Mouse (Mus musculus) hindbrain, embryonic 15.5 days (tissue): ENCODE data around the gene Fbxl7. TPM values are rescaled to one million over a fixed set of nuclear protein-coding genes. Genes with fewer than 3 reads are reported as not detected.

Experiments
- ATAC-seq: fragments of 200-750 bp; cut with Nextera tagmentation; 2 replicates; pipeline ENCODE4 v1.8.0; 2017; ENCODE audit warnings: low read depth, moderate number of reproducible peaks, moderate TSS enrichment; ENCODE audit not compliant: low FRiP score
- H3K27ac ChIP-seq: fragments of 300-500 bp; sonication (generic); replicated peaks from 2 replicates; pipeline ENCODE4 v1.5.1; 2015; ENCODE audit warnings: mild to moderate bottlenecking, inconsistent platforms
- H3K27me3 ChIP-seq: fragments of 300-500 bp; sonication (generic); 2 replicates; pipeline ENCODE4 v1.6.1; 2015; ENCODE audit warnings: control low read depth, inconsistent platforms
- H3K36me3 ChIP-seq: fragments of 300-500 bp; sonication (generic); 2 replicates; pipeline ENCODE4 v1.6.1; 2015; ENCODE audit warnings: control low read depth, inconsistent platforms
- H3K4me1 ChIP-seq: fragments of 300-500 bp; sonication (generic); replicated peaks from 2 replicates; pipeline ENCODE4 v1.6.1; 2015; ENCODE audit warnings: control low read depth, inconsistent platforms
- H3K4me2 ChIP-seq: fragments of 300-500 bp; sonication (generic); 2 replicates; pipeline ENCODE4 v1.6.1; 2015; ENCODE audit warnings: moderate library complexity, mild to moderate bottlenecking, inconsistent platforms
- H3K4me3 ChIP-seq: fragments of 300-500 bp; sonication (generic); 2 replicates; pipeline ENCODE4 v1.5.1; 2015; ENCODE audit warnings: mild to moderate bottlenecking, inconsistent platforms
- H3K9ac ChIP-seq: fragments of 300-500 bp; sonication (generic); 2 replicates; pipeline ENCODE4 v1.6.1; 2015; ENCODE audit warnings: inconsistent platforms
- H3K9me3 ChIP-seq: fragments of 300-500 bp; sonication (generic); 2 replicates; pipeline ENCODE4 v1.6.1; 2016; ENCODE audit warnings: control low read depth, inconsistent platforms
- WGBS: fragments of 180-500 bp; shearing (Covaris S2); methylation state at CpG from one replicate; pipeline ENCODE4 v1.1.7; 2015; 5-methylcytosine and 5-hydroxymethylcytosine counted together
- polyA plus RNA-seq: library from polyadenylated mRNA; unstranded; fragments of >200 nt; fragmentation: Nextera tagmentation; extraction: Ambion mirVana; gene quantifications from 2 replicates; pipeline ENCODE4 v1.2.1, GENCODE M21; 2015

Fbxl7 gene
- polyA plus RNA-seq, 1 experiment from 2014 or later: 12.2 TPM

GRCm38 (mm10) chr15:26579947-26580709 lies 315.3 kb downstream of the Fbxl7 start:
- H3K27ac ChIP-seq: no peak overlapping the region
- H3K9me3 ChIP-seq: no peaks in the 10 kb centered on the region
- no peaks in the 10 kb centered on the region for H3K36me3 ChIP-seq
- H3K27me3 ChIP-seq: no peaks in the 10 kb centered on the region
- H3K4me3 ChIP-seq: no peak overlapping the region
- ATAC-seq: no peak
- no peak overlapping the region for H3K9ac ChIP-seq
- H3K4me1 ChIP-seq: no peaks in the 10 kb centered on the region
- H3K4me2 ChIP-seq: no peak overlapping the region
- WGBS: 82% methylated on average over 8 of the region's 8 CpGs

DNA sequence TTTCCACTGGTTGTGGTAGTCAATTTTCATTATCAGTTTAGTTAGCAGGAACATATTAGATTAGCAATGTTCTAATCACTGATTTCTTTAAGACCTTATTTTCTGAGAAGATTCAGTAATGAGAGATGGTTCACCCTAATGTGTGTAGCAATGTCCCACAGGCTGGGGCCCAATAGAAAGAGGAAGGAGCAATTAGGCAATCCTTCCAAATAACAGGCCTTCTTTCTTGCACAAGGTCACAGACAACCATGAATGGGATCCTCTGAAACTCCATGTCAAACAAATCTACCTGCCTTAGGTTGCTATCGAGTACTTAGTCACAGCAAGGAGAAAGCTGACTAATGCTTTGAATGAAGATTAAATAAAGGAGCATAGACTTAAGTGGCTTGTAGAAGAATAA lies 316.9 kb downstream of the Fbxl7 start:
- Histone ChIP-seq H3K27me3 (no peaks in the 10 kb centered on the region), H3K4me3 (no peak overlapping the region), H3K36me3 (no peaks in the 10 kb centered on the region), H3K27ac (no peak overlapping the region), H3K4me1 (no peaks in the 10 kb centered on the region), H3K9me3 (no peaks in the 10 kb centered on the region), H3K4me2 (no peak overlapping the region), H3K9ac (no peak overlapping the region)
- no peak for ATAC-seq
- 88% methylated on average over 1 of the region's 1 CpGs for WGBS

DNA sequence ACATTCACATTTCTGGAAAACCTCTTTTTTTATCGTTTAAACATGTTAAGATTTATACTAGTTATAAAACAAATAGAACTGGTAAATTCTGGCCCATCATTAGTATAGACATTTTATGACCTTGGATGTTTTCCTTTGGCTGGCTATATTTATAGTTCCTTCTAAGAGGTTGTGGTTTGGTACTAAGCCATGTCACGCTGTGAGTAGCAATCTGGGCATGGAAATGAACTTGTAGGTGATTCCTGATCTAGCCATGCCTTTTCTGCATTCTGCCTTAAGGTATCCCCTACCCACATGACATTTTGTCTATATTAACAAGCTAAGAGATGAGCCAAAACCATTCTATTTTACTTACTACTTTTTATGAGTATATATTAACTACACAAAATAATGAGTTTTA lies 329.3 kb downstream of the Fbxl7 start:
- Histone ChIP-seq H3K4me2 (no peak overlapping the region), H3K9me3 (no peaks in the 10 kb centered on the region), H3K4me1 (no peaks in the 10 kb centered on the region), H3K9ac (no peak overlapping the region), H3K27ac (no peak overlapping the region), H3K36me3 (no peaks in the 10 kb centered on the region), H3K4me3 (no peak overlapping the region), H3K27me3 (no peaks in the 10 kb centered on the region)
- no peak for ATAC-seq
- 90% methylated on average over 2 of the region's 2 CpGs for WGBS

DNA sequence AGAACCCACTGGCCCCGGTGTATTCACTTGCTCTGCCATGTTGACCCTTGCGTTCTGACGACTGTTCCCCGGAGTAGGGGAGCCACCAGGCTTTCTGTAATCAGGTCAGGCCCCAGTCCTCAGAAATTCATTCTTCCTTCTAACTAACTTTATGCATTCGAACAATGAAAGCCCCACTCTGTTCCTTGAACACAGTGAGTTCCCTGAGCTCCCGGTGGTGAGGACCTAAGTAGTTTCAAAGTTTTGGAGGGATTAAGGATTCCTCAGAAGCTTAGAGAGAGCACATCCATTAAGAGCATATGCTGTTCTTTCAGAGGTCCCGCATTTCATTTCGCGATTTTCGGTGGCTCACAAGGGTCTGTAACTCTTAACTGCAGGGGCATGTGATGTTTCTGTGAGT lies 341.8 kb downstream of the Fbxl7 start:
- H3K9ac ChIP-seq: no peak overlapping the region

DNA sequence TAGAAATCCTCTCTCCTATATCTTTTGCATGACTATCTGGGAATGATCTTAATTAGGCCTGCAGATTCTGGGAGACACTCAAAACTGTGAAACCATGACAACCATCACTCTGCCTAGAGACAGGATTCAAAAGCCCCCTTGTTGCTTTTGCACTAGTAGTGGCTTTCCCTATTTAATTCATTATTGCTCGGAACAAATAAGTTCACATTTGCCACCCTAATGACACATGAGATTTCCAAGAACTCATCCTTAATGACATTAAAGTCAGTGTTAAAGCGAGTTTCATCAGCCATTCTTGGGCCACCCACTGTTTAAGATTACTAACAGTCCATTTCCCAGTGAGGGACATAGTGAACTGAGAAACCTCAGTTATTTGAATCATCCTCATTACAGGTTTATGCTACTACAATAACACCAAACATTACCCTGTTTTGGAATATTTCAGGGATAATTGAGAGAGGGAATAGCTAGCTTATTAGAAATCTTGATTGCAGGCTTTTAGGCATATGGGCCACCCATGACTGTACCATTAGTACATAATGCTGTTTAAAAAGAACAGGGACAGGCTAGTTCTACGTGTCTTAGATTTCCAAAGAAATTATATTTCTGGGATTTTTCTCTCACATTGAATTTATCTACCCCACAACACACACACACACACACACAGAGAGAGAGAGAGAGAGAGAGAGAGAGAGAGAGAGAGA lies 361.2 kb downstream of the Fbxl7 start:
- no peaks in the 10 kb centered on the region for H3K4me1 ChIP-seq
- H3K4me2 ChIP-seq: no peak overlapping the region
- no peaks in the 10 kb centered on the region for H3K9me3 ChIP-seq
- 48% methylated on average over 3 of the region's 3 CpGs for WGBS
- H3K27ac ChIP-seq: no peak overlapping the region
- peak; percentile 54; the same call in 1 of the 2 replicates for ATAC-seq
- no peaks in the 10 kb centered on the region for H3K36me3 ChIP-seq
- no peak overlapping the region for H3K4me3 ChIP-seq
- H3K9ac ChIP-seq: no peak overlapping the region
- H3K27me3 ChIP-seq: no peaks in the 10 kb centered on the region

More for the DNA sequence above, 341.8 kb downstream of the Fbxl7 start:
- H3K4me2 ChIP-seq: no peak overlapping the region
- H3K9me3 ChIP-seq: no peaks in the 10 kb centered on the region
- H3K27me3 ChIP-seq: no peaks in the 10 kb centered on the region
- WGBS: 64% methylated on average over 10 of the region's 10 CpGs
- H3K4me1 ChIP-seq: no peaks in the 10 kb centered on the region
- no peak for ATAC-seq
- peaks cover 6% of the 10 kb centered on the region; the same call in 1 of the 2 replicates for H3K36me3 ChIP-seq
- H3K4me3 ChIP-seq: no peak overlapping the region
- no peak overlapping the region for H3K27ac ChIP-seq

- no peak for ATAC-seq
- 58% methylated on average over 6 of the region's 6 CpGs for WGBS
- Histone ChIP-seq H3K4me2 (no peak overlapping the region), H3K27me3 (no peaks in the 10 kb centered on the region), H3K27ac (no peak overlapping the region), H3K4me1 (no peaks in the 10 kb centered on the region), H3K9me3 (no peaks in the 10 kb centered on the region), H3K9ac (no peak overlapping the region), H3K4me3 (no peak overlapping the region), H3K36me3 (no peaks in the 10 kb centered on the region)
These were observed 376.2 kb downstream of the Fbxl7 start for GRCm38 (mm10) chr15:26519220-26519631.

GRCm38 (mm10) chr15:26501024-26501423 lies 394.4 kb downstream of the Fbxl7 start:
- no peaks in the 10 kb centered on the region for H3K27me3 ChIP-seq
- no peaks in the 10 kb centered on the region for H3K36me3 ChIP-seq
- WGBS: 78% methylated on average over 4 of the region's 4 CpGs
- H3K27ac ChIP-seq: no peak overlapping the region
- H3K4me1 ChIP-seq: no peaks in the 10 kb centered on the region
- no peak for ATAC-seq
- no peak overlapping the region for H3K4me3 ChIP-seq
- peaks cover 6% of the 10 kb centered on the region; the same call in 1 of the 2 replicates for H3K9me3 ChIP-seq
- H3K9ac ChIP-seq: no peak overlapping the region
- H3K4me2 ChIP-seq: no peak overlapping the region
